Mouse (Mus musculus): ENCODE results near the gene Fam163a. TPM values are rescaled to one million over a fixed set of nuclear protein-coding genes. Genes with fewer than 3 reads are reported as not detected.

The Fam163a gene
- polyA plus RNA-seq, 1 experiment: not detected

- H3K27ac ChIP-seq (replicated peaks; ENCODE audit: low read depth, low read length): no peak overlapping the region
Observed at GRCm38 (mm10) chr1:156168737-156169136, 36.1 kb downstream of the Fam163a start.

GRCm38 (mm10) chr1:156116770-156117169, 88.1 kb downstream of the Fam163a start:
- Histone ChIP-seq H3K27ac (replicated peaks; ENCODE audit: low read depth, low read length) (no peak overlapping the region), H3K4me1 (ENCODE audit: control insufficient read depth, insufficient read depth, insufficient read length, low read length) (no peaks in the 10 kb centered on the region), H3K4me3 (ENCODE audit: insufficient read depth, low read depth, low read length) (no peak overlapping the region)

More at GRCm38 (mm10) chr1:156168737-156169136, 36.1 kb downstream of the Fam163a start:
- Histone ChIP-seq H3K4me3 (ENCODE audit: insufficient read depth, low read depth, low read length) (no peak overlapping the region), H3K4me1 (ENCODE audit: control insufficient read depth, insufficient read depth, insufficient read length, low read length) (no peaks in the 10 kb centered on the region)

- Histone ChIP-seq H3K4me3 (ENCODE audit: insufficient read depth, low read depth, low read length) (no peak overlapping the region), H3K27ac (replicated peaks; ENCODE audit: low read depth, low read length) (no peak overlapping the region), H3K4me1 (ENCODE audit: control insufficient read depth, insufficient read depth, insufficient read length, low read length) (no peaks in the 10 kb centered on the region)
Observed at GRCm38 (mm10) chr1:156113884-156114499, 90.8 kb downstream of the Fam163a start.

- H3K27ac ChIP-seq (replicated peaks; ENCODE audit: low read depth, low read length): no peak overlapping the region
- H3K4me1 ChIP-seq (ENCODE audit: control insufficient read depth, insufficient read depth, insufficient read length, low read length): no peaks in the 10 kb centered on the region
- H3K4me3 ChIP-seq (ENCODE audit: insufficient read depth, low read depth, low read length): no peak overlapping the region
Observed at GRCm38 (mm10) chr1:156112142-156112541, 92.7 kb downstream of the Fam163a start.

GRCm38 (mm10) chr1:156111728-156112127, 93.1 kb downstream of the Fam163a start:
- Histone ChIP-seq H3K27ac (replicated peaks; ENCODE audit: low read depth, low read length) (no peak overlapping the region), H3K4me1 (ENCODE audit: control insufficient read depth, insufficient read depth, insufficient read length, low read length) (no peaks in the 10 kb centered on the region), H3K4me3 (ENCODE audit: insufficient read depth, low read depth, low read length) (no peak overlapping the region)

- H3K4me3 ChIP-seq (ENCODE audit: insufficient read depth, low read depth, low read length): no peak overlapping the region
- H3K27ac ChIP-seq (replicated peaks; ENCODE audit: low read depth, low read length): no peak overlapping the region
- H3K4me1 ChIP-seq (ENCODE audit: control insufficient read depth, insufficient read depth, insufficient read length, low read length): no peaks in the 10 kb centered on the region
Observed at GRCm38 (mm10) chr1:156111090-156111489, 93.7 kb downstream of the Fam163a start.

- H3K4me3 ChIP-seq (ENCODE audit: insufficient read depth, low read depth, low read length): no peak overlapping the region
- no peak overlapping the region for H3K27ac ChIP-seq (replicated peaks; ENCODE audit: low read depth, low read length)
- H3K4me1 ChIP-seq (ENCODE audit: control insufficient read depth, insufficient read depth, insufficient read length, low read length): no peaks in the 10 kb centered on the region
Observed at GRCm38 (mm10) chr1:156108400-156108799, 96.4 kb downstream of the Fam163a start.

- Histone ChIP-seq H3K27ac (replicated peaks; ENCODE audit: low read depth, low read length) (no peak overlapping the region), H3K4me3 (ENCODE audit: insufficient read depth, low read depth, low read length) (no peak overlapping the region), H3K4me1 (ENCODE audit: control insufficient read depth, insufficient read depth, insufficient read length, low read length) (no peaks in the 10 kb centered on the region)
Observed at GRCm38 (mm10) chr1:156107424-156107823, 97.4 kb downstream of the Fam163a start.

- Histone ChIP-seq H3K27ac (replicated peaks; ENCODE audit: low read depth, low read length) (no peak overlapping the region), H3K4me1 (ENCODE audit: control insufficient read depth, insufficient read depth, insufficient read length, low read length) (no peaks in the 10 kb centered on the region), H3K4me3 (ENCODE audit: insufficient read depth, low read depth, low read length) (no peak overlapping the region)
Observed at GRCm38 (mm10) chr1:156105381-156105780, 99.4 kb downstream of the Fam163a start.

GRCm38 (mm10) chr1:156103763-156104162, 101.1 kb downstream of the Fam163a start:
- Histone ChIP-seq H3K4me3 (ENCODE audit: insufficient read depth, low read depth, low read length) (no peak overlapping the region), H3K27ac (replicated peaks; ENCODE audit: low read depth, low read length) (no peak overlapping the region), H3K4me1 (ENCODE audit: control insufficient read depth, insufficient read depth, insufficient read length, low read length) (no peaks in the 10 kb centered on the region)

- no peak overlapping the region for H3K4me3 ChIP-seq (ENCODE audit: insufficient read depth, low read depth, low read length)
- no peaks in the 10 kb centered on the region for H3K4me1 ChIP-seq (ENCODE audit: control insufficient read depth, insufficient read depth, insufficient read length, low read length)
- no peak overlapping the region for H3K27ac ChIP-seq (replicated peaks; ENCODE audit: low read depth, low read length)
Observed at GRCm38 (mm10) chr1:156091811-156092210, 113.0 kb downstream of the Fam163a start.

GRCm38 (mm10) chr1:156090042-156090441, 114.8 kb downstream of the Fam163a start:
- H3K27ac ChIP-seq (replicated peaks; ENCODE audit: low read depth, low read length): no peak overlapping the region
- no peak overlapping the region for H3K4me3 ChIP-seq (ENCODE audit: insufficient read depth, low read depth, low read length)
- H3K4me1 ChIP-seq (ENCODE audit: control insufficient read depth, insufficient read depth, insufficient read length, low read length): no peaks in the 10 kb centered on the region

GRCm38 (mm10) chr1:156089561-156089960, 115.3 kb downstream of the Fam163a start:
- H3K27ac ChIP-seq (replicated peaks; ENCODE audit: low read depth, low read length): no peak overlapping the region
- H3K4me3 ChIP-seq (ENCODE audit: insufficient read depth, low read depth, low read length): no peak overlapping the region
- no peaks in the 10 kb centered on the region for H3K4me1 ChIP-seq (ENCODE audit: control insufficient read depth, insufficient read depth, insufficient read length, low read length)

- no peak overlapping the region for H3K27ac ChIP-seq (replicated peaks; ENCODE audit: low read depth, low read length)
- H3K4me1 ChIP-seq (ENCODE audit: control insufficient read depth, insufficient read depth, insufficient read length, low read length): no peaks in the 10 kb centered on the region
- no peak overlapping the region for H3K4me3 ChIP-seq (ENCODE audit: insufficient read depth, low read depth, low read length)
Observed at GRCm38 (mm10) chr1:156087586-156087985, 117.2 kb downstream of the Fam163a start.

- Histone ChIP-seq H3K4me1 (ENCODE audit: control insufficient read depth, insufficient read depth, insufficient read length, low read length) (no peaks in the 10 kb centered on the region), H3K27ac (replicated peaks; ENCODE audit: low read depth, low read length) (no peak overlapping the region), H3K4me3 (ENCODE audit: insufficient read depth, low read depth, low read length) (no peak overlapping the region)
Observed at GRCm38 (mm10) chr1:156085770-156086169, 119.1 kb downstream of the Fam163a start.

- Histone ChIP-seq H3K4me1 (ENCODE audit: control insufficient read depth, insufficient read depth, insufficient read length, low read length) (no peaks in the 10 kb centered on the region), H3K4me3 (ENCODE audit: insufficient read depth, low read depth, low read length) (no peak overlapping the region), H3K27ac (replicated peaks; ENCODE audit: low read depth, low read length) (no peak overlapping the region)
Observed at GRCm38 (mm10) chr1:156084603-156085002, 120.2 kb downstream of the Fam163a start.

Data from brown adipose tissue, adult 24 weeks (tissue).